Mouse (Mus musculus) ES-E14 (cell line): ENCODE measurements around the gene Gm45015. TPM values are rescaled to one million over a fixed set of nuclear protein-coding genes. Genes with fewer than 3 reads are reported as not detected.

Experiments
- DNase-seq: peaks from one replicate; pipeline ENCODE4 v3.0.0-alpha.2; 2013; ENCODE audit warnings: low read depth, low spot score
- H3K27ac ChIP-seq: 2 replicates; pipeline ENCODE4 v1.5.1; 2012; ENCODE audit warnings: low read depth, mild to moderate bottlenecking, low read length, moderate library complexity, mixed read lengths; ENCODE audit not compliant: poor library complexity, insufficient read depth, severe bottlenecking
- H3K36me3 ChIP-seq: 2 replicates; pipeline ENCODE4 v1.6.1; 2012; ENCODE audit warnings: mild to moderate bottlenecking, low read length, moderate library complexity, mixed read lengths; ENCODE audit not compliant: control insufficient read depth, poor library complexity, insufficient read depth, severe bottlenecking
- H3K4me1 ChIP-seq, 2 experiments: fragments of 150-350 bp in 1 of 2; sonication (generic) in 1 of 2; 2 replicates each; pipeline ENCODE4 v1.6.1; 2012; ENCODE audit warnings: low read length in 2 of 2, mild to moderate bottlenecking in 1 of 2, mixed read lengths in 1 of 2; ENCODE audit not compliant: control insufficient read depth in 2 of 2, insufficient read depth in 2 of 2, poor library complexity in 1 of 2
- H3K4me3 ChIP-seq, 2 experiments: fragments of 150-350 bp in 1 of 2; sonication (generic) in 1 of 2; 2 replicates each; pipeline ENCODE4 v1.5.1; 2012; ENCODE audit warnings: low read length in 2 of 2, low read depth in 1 of 2, mild to moderate bottlenecking in 1 of 2, mixed read lengths in 1 of 2; ENCODE audit not compliant: insufficient read depth in 1 of 2, poor library complexity in 1 of 2, severe bottlenecking in 1 of 2
- H3K9ac ChIP-seq: 2 replicates; pipeline ENCODE4 v1.6.1; 2012; ENCODE audit warnings: low read depth, mild to moderate bottlenecking, low read length, mixed read lengths; ENCODE audit not compliant: poor library complexity, insufficient read depth, severe bottlenecking
- H3K9me3 ChIP-seq: fragments of 150-350 bp; sonication (generic); 2 replicates; pipeline ENCODE4 v1.6.1; 2012; ENCODE audit warnings: low read depth, mild to moderate bottlenecking, low read length; ENCODE audit not compliant: control insufficient read depth, insufficient read depth
- CHD2 ChIP-seq: IDR thresholded peaks from 2 replicates; pipeline ENCODE4 v1.6.1; 2014; ENCODE audit warnings: mild to moderate bottlenecking, low read depth, low read length, inconsistent platforms
- HCFC1 ChIP-seq: IDR thresholded peaks from 2 replicates; pipeline ENCODE4 v1.6.1; 2012; ENCODE audit warnings: low read length, inconsistent platforms, borderline replicate concordance; ENCODE audit not compliant: insufficient read depth
- MAFK ChIP-seq: IDR thresholded peaks from 2 replicates; pipeline ENCODE4 v1.6.1; 2014; ENCODE audit warnings: mild to moderate bottlenecking, low read depth, low read length, inconsistent platforms; ENCODE audit not compliant: insufficient read depth
- ZC3H11A ChIP-seq: IDR thresholded peaks from 2 replicates; pipeline ENCODE4 v1.6.1; 2012; ENCODE audit warnings: low read depth, mild to moderate bottlenecking, inconsistent platforms, low read length, borderline replicate concordance
- ZNF384 ChIP-seq: IDR thresholded peaks from 2 replicates; pipeline ENCODE4 v1.6.1; 2012; ENCODE audit warnings: low read depth, low read length, inconsistent platforms
- in situ Hi-C, 2 experiments: fragments of 600-800 bp; cut with MboI; formaldehyde crosslinking; loops; one replicate each; pipeline ENCODE4 v1.15.1; 2025; ENCODE audit warnings: low sequenced_read_pairs in 2 of 2, inconsistent platforms in 1 of 2; ENCODE audit not compliant: unreplicated experiment in 2 of 2
- total RNA-seq: library from RNA; depleted of rRNA; stranded (reverse); fragments of 300-350 nt; gene quantifications from 2 replicates; pipeline ENCODE4 v1.2.3, GENCODE M21; 2012

The Gm45015 gene
- total RNA-seq, 1 experiment = not detected

- Histone ChIP-seq H3K4me3 (peak within 1 kb of the TSS; percentile 80 to 83), H3K9ac (peak within 1 kb of the TSS; percentile 77), H3K27ac (no peak within 1 kb of the TSS), H3K4me1 (no peaks in the 10 kb centered on the region), H3K36me3 (no peaks in the 10 kb centered on the region; the same call in 1 of the 2 replicates), H3K9me3 (no peaks in the 10 kb centered on the region)
- in situ Hi-C loops = no loop called here
- peak; percentile 49 for DNase-seq
- TF ChIP-seq HCFC1 = no peak
- TF ChIP-seq CHD2 = no peak
- no peak for TF ChIP-seq MAFK
- TF ChIP-seq ZNF384 = no peak
- TF ChIP-seq ZC3H11A = no peak
Observed at GRCm38 (mm10) chrX:73342483-73342895, 5.8 kb upstream of the Gm45015 start, which contains the start of gene Zfp275. Zfp275 (plus strand) TSS chrX:73342621.

GRCm38 (mm10) chrX:73342068-73342467 is 5.4 kb upstream of the Gm45015 start:
- Histone ChIP-seq H3K4me1 (no peaks in the 10 kb centered on the region), H3K36me3 (no peaks in the 10 kb centered on the region; the same call in 1 of the 2 replicates), H3K9me3 (no peaks in the 10 kb centered on the region), H3K9ac (no peak overlapping the region), H3K4me3 (0 out of 4 replicates have a peak overlapping the region, but pooled peaks of 1 of the 2 experiments have one; percentile 28), H3K27ac (no peak overlapping the region)
- DNase-seq = no peak
- in situ Hi-C loops = no loop called here
- TF ChIP-seq MAFK = no peak
- TF ChIP-seq ZC3H11A = no peak
- TF ChIP-seq ZNF384 = no peak
- TF ChIP-seq HCFC1 = no peak
- no peak for TF ChIP-seq CHD2

- no peak for TF ChIP-seq MAFK
- TF ChIP-seq ZNF384 = no peak
- TF ChIP-seq ZC3H11A = no peak
- TF ChIP-seq CHD2 = no peak
- no peak for TF ChIP-seq HCFC1
- no peaks in the 10 kb centered on the region for H3K4me1 ChIP-seq
- H3K36me3 ChIP-seq = no peaks in the 10 kb centered on the region; the same call in 1 of the 2 replicates
- no peak overlapping the region for H3K4me3 ChIP-seq
- in situ Hi-C loops = no loop called here
- no peak for DNase-seq
- no peaks in the 10 kb centered on the region for H3K9me3 ChIP-seq
- no peak overlapping the region for H3K9ac ChIP-seq
- H3K27ac ChIP-seq = no peak overlapping the region
Observed at GRCm38 (mm10) chrX:73341473-73341872, 4.8 kb upstream of the Gm45015 start.

GRCm38 (mm10) chrX:73333548-73333947 is 3.1 kb downstream of the Gm45015 start:
- no peaks in the 10 kb centered on the region for H3K4me1 ChIP-seq
- H3K36me3 ChIP-seq = no peaks in the 10 kb centered on the region
- no peak for DNase-seq
- H3K4me3 ChIP-seq = no peak overlapping the region
- no peak for TF ChIP-seq HCFC1
- TF ChIP-seq MAFK = no peak
- TF ChIP-seq CHD2 = no peak
- no peak for TF ChIP-seq ZC3H11A
- TF ChIP-seq ZNF384 = no peak
- no peak overlapping the region for H3K9ac ChIP-seq
- H3K27ac ChIP-seq = no peak overlapping the region
- no peaks in the 10 kb centered on the region for H3K9me3 ChIP-seq
- in situ Hi-C loops = no loop called here

DNA sequence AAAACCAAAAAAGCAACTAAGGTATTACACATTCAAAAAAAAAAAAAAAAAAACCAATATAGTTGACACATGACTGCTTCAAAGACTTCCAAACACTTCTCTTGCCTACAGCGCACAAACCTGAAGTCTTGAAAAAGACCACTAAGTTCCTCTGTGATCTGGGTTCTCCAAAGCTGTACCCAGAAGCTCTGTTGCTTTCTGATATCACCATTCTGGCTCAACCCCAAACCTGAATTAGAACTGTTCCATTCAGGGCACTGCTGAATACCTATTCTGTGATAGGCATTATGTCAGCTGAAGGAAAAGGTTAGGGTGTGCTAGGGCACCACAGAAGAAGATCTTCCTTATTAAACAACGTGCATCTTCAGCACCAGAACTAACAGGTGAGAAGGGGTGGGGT is 9.4 kb downstream of the Gm45015 start:
- TF ChIP-seq HCFC1 (no peak), MAFK (no peak), ZNF384 (no peak), CHD2 (no peak), ZC3H11A (no peak)
- Histone ChIP-seq H3K4me1 (no peaks in the 10 kb centered on the region), H3K36me3 (no peaks in the 10 kb centered on the region), H3K9me3 (no peaks in the 10 kb centered on the region), H3K4me3 (no peak overlapping the region), H3K9ac (no peak overlapping the region), H3K27ac (no peak overlapping the region)
- in situ Hi-C loops = no loop called here
- no peak for DNase-seq
